Mouse (Mus musculus) myocyte (in vitro differentiated cells): Measurements from ENCODE around the gene Rabep2. TPM values are rescaled to one million over a fixed set of nuclear protein-coding genes. Genes with fewer than 3 reads are reported as not detected.

Experiments used
- H3K27me3 ChIP-seq: one replicate; pipeline ENCODE4 v1.6.1; 2011; ENCODE audit not compliant: control insufficient read depth, insufficient read depth, insufficient read length
- H3K36me3 ChIP-seq: one replicate; pipeline ENCODE4 v1.6.1; 2011; ENCODE audit not compliant: control insufficient read depth, insufficient read depth
- H3K4me2 ChIP-seq: one replicate; pipeline ENCODE4 v1.6.1; 2011; ENCODE audit warnings: low read depth, control low read depth
- H3K4me3 ChIP-seq: one replicate; pipeline ENCODE4 v1.5.1; 2011; ENCODE audit warnings: mild to moderate bottlenecking, control low read depth, moderate library complexity
- H3K79me2 ChIP-seq: one replicate; pipeline ENCODE4 v1.6.1; 2011; ENCODE audit not compliant: control insufficient read depth, insufficient read depth
- H3ac ChIP-seq: one replicate; pipeline ENCODE4 v1.6.1; 2011; ENCODE audit not compliant: control insufficient read depth, insufficient read length
- CEBPB ChIP-seq: IDR thresholded peaks from 2 replicates; pipeline ENCODE4 v1.6.1; 2011; ENCODE audit warnings: mild to moderate bottlenecking, moderate library complexity; ENCODE audit not compliant: poor library complexity, insufficient read depth, severe bottlenecking
- E2F4 ChIP-seq: IDR thresholded peaks from one replicate; pipeline ENCODE4 v1.6.1; 2011; ENCODE audit warnings: mild to moderate bottlenecking, control low read depth, moderate library complexity; ENCODE audit not compliant: insufficient read depth
- MAX ChIP-seq: IDR thresholded peaks from one replicate; pipeline ENCODE4 v1.6.1; 2011; ENCODE audit warnings: low read depth, mild to moderate bottlenecking, control low read depth
- MYOD1 ChIP-seq, 3 experiments: IDR thresholded peaks; one replicate each; pipeline ENCODE4 v1.6.1; 2011; ENCODE audit warnings: control low read depth in 2 of 3, low read depth in 2 of 3, mild to moderate bottlenecking in 2 of 3, moderate library complexity in 1 of 3; ENCODE audit not compliant: insufficient read length in 2 of 3, control insufficient read depth in 1 of 3
- MYOG ChIP-seq, 3 experiments: IDR thresholded peaks; one replicate each; pipeline ENCODE4 v1.6.1; 2011; ENCODE audit warnings: control low read depth in 2 of 3, low read depth in 2 of 3, mild to moderate bottlenecking in 2 of 3; ENCODE audit not compliant: insufficient read length in 2 of 3, control insufficient read depth in 1 of 3, insufficient read depth in 1 of 3
- POLR2A ChIP-seq: IDR thresholded peaks from one replicate; pipeline ENCODE4 v1.6.1; 2011; ENCODE audit warnings: low read depth, mild to moderate bottlenecking, control low read depth, moderate library complexity; ENCODE audit not compliant: insufficient read length
- POLR2AphosphoS2 ChIP-seq: IDR thresholded peaks from one replicate; pipeline ENCODE4 v1.6.1; 2011; ENCODE audit warnings: low read depth, control low read depth; ENCODE audit not compliant: insufficient read length
- SRF ChIP-seq: IDR thresholded peaks from one replicate; pipeline ENCODE4 v1.6.1; 2011; ENCODE audit warnings: low read depth; ENCODE audit not compliant: control insufficient read depth, insufficient read length
- TCF12 ChIP-seq: IDR thresholded peaks from one replicate; pipeline ENCODE4 v1.6.1; 2011; ENCODE audit warnings: mild to moderate bottlenecking, control low read depth; ENCODE audit not compliant: poor library complexity, insufficient read depth, severe bottlenecking
- TCF3 ChIP-seq: IDR thresholded peaks from one replicate; pipeline ENCODE4 v1.6.1; 2011; ENCODE audit warnings: low read depth, control low read depth; ENCODE audit not compliant: insufficient read length
- USF1 ChIP-seq: IDR thresholded peaks from one replicate; pipeline ENCODE4 v1.6.1; 2011; ENCODE audit warnings: low read depth, mild to moderate bottlenecking, control low read depth, moderate library complexity
- polyA plus RNA-seq: library from polyadenylated mRNA; unstranded; fragments of >200 nt; fragmentation: generic; extraction: Trizol; gene quantifications from one replicate; pipeline ENCODE4 v1.2.1, GENCODE M21; 2012; ENCODE audit warnings: missing spikeins

Gene Rabep2
- polyA plus RNA-seq, 1 experiment = 36.7 TPM

GRCm38 (mm10) chr7:126461626-126462025 is 33.1 kb downstream of the Rabep2 start:
- peak overlapping the region; percentile 82 for H3K4me2 ChIP-seq
- no peaks in the 10 kb centered on the region for H3K27me3 ChIP-seq
- no peak overlapping the region for H3ac ChIP-seq
- TF ChIP-seq CEBPB (no peak), POLR2AphosphoS2 (peak; percentile 66), MYOD1 (IDR thresholded peaks at IDR 0.05; ENCODE audit: control insufficient read depth in 1 of 3, insufficient read length in 2 of 3, low read depth in 2 of 3) (no peak), MYOG (IDR thresholded peaks at IDR 0.05; ENCODE audit: control insufficient read depth in 1 of 3, insufficient read depth in 1 of 3, insufficient read length in 2 of 3, low read depth in 2 of 3) (peak in 1 of 3 experiments; percentile 18), POLR2A (peak; percentile 63), TCF12 (no peak), MAX (no peak), SRF (no peak), TCF3 (no peak)
- peaks cover 8% of the 10 kb centered on the region for H3K79me2 ChIP-seq
- peaks cover 6% of the 10 kb centered on the region for H3K36me3 ChIP-seq
- peak overlapping the region; percentile 54 for H3K4me3 ChIP-seq

GRCm38 (mm10) chr7:126463004-126463403 is 34.4 kb downstream of the Rabep2 start, which contains the start of gene Atp2a1:
Gene Atp2a1, minus strand, starts transcription at chr7:126463108.
- TF ChIP-seq POLR2AphosphoS2 = peak; percentile 67
- no peak for TF ChIP-seq TCF12
- no peak for TF ChIP-seq SRF
- no peak for TF ChIP-seq CEBPB
- TF ChIP-seq MYOD1 (IDR thresholded peaks at IDR 0.05; ENCODE audit: control insufficient read depth in 1 of 3, insufficient read length in 2 of 3, low read depth in 2 of 3) = peak in 2 of 3 experiments; percentile 65 to 78
- TF ChIP-seq MYOG (IDR thresholded peaks at IDR 0.05; ENCODE audit: control insufficient read depth in 1 of 3, insufficient read depth in 1 of 3, insufficient read length in 2 of 3, low read depth in 2 of 3) = no peak
- TF ChIP-seq MAX = no peak
- H3ac ChIP-seq = no peak within 1 kb of the TSS
- H3K36me3 ChIP-seq = peaks cover 4% of the 10 kb centered on the region
- no peaks in the 10 kb centered on the region for H3K27me3 ChIP-seq
- peak within 1 kb of the TSS; percentile 82 for H3K4me2 ChIP-seq
- H3K79me2 ChIP-seq = peaks cover 8% of the 10 kb centered on the region
- H3K4me3 ChIP-seq = peak within 1 kb of the TSS; percentile 54

GRCm38 (mm10) chr7:126463547-126463946 is 35.0 kb downstream of the Rabep2 start:
- Histone ChIP-seq H3K4me2 (peak overlapping the region; percentile 82), H3K4me3 (peak overlapping the region; percentile 54), H3K79me2 (peaks cover 8% of the 10 kb centered on the region), H3K27me3 (no peaks in the 10 kb centered on the region), H3K36me3 (peaks cover 4% of the 10 kb centered on the region), H3ac (no peak overlapping the region)
- no peak for TF ChIP-seq MYOG (IDR thresholded peaks at IDR 0.05; ENCODE audit: control insufficient read depth in 1 of 3, insufficient read depth in 1 of 3, insufficient read length in 2 of 3, low read depth in 2 of 3)
- no peak for TF ChIP-seq TCF12
- peak; percentile 50 for TF ChIP-seq POLR2AphosphoS2
- peak; percentile 53 for TF ChIP-seq POLR2A

GRCm38 (mm10) chr7:126464121-126464520 is 35.6 kb downstream of the Rabep2 start:
- Histone ChIP-seq H3K27me3 (no peaks in the 10 kb centered on the region), H3K4me3 (peak overlapping the region; percentile 54), H3K36me3 (peaks cover 4% of the 10 kb centered on the region), H3K4me2 (peak overlapping the region; percentile 82), H3ac (no peak overlapping the region), H3K79me2 (peaks cover 8% of the 10 kb centered on the region)
- TF ChIP-seq TCF3 (peak; percentile 14), MYOG (IDR thresholded peaks at IDR 0.05; ENCODE audit: control insufficient read depth in 1 of 3, insufficient read depth in 1 of 3, insufficient read length in 2 of 3, low read depth in 2 of 3) (peak; percentile 76 to 98 (median 91)), TCF12 (peak; percentile 58), CEBPB (no peak), POLR2AphosphoS2 (peak; percentile 50), E2F4 (no peak), MYOD1 (IDR thresholded peaks at IDR 0.05; ENCODE audit: control insufficient read depth in 1 of 3, insufficient read length in 2 of 3, low read depth in 2 of 3) (peak; percentile 71 to 98 (median 92)), SRF (no peak), USF1 (no peak)

GRCm38 (mm10) chr7:126464836-126465235 is 36.3 kb downstream of the Rabep2 start:
- Histone ChIP-seq H3K4me2 (peak overlapping the region; percentile 82), H3K79me2 (peaks cover 8% of the 10 kb centered on the region), H3K36me3 (peaks cover 10% of the 10 kb centered on the region), H3ac (no peak overlapping the region), H3K4me3 (peak overlapping the region; percentile 54), H3K27me3 (no peaks in the 10 kb centered on the region)
- TF ChIP-seq POLR2AphosphoS2 = no peak
- TF ChIP-seq MYOD1 (IDR thresholded peaks at IDR 0.05; ENCODE audit: control insufficient read depth in 1 of 3, insufficient read length in 2 of 3, low read depth in 2 of 3) = peak in 1 of 3 experiments; percentile 12
